Mouse (Mus musculus) cerebellum, adult 2 months (tissue): Measurements from ENCODE around the gene Nfic. TPM values are rescaled to one million over a fixed set of nuclear protein-coding genes. Genes with fewer than 3 reads are reported as not detected.

ENCODE experiments used
- DNase-seq, 2 experiments: peaks; one replicate each; pipeline ENCODE4 v3.0.0; 2021
- H3K27ac ChIP-seq: fragments of 200-500 bp; 2 replicates; pipeline ENCODE4 v1.5.1; 2012; ENCODE audit warnings: low read length, control low read depth, inconsistent platforms; ENCODE audit not compliant: insufficient read depth
- H3K27me3 ChIP-seq: fragments of 200-500 bp; 2 replicates; pipeline ENCODE4 v1.6.1; 2012; ENCODE audit warnings: inconsistent platforms, mild to moderate bottlenecking, low read length, moderate library complexity; ENCODE audit not compliant: control insufficient read depth, insufficient read depth
- H3K4me1 ChIP-seq: fragments of 200-500 bp; 2 replicates; pipeline ENCODE4 v1.6.1; 2011; ENCODE audit warnings: low read length; ENCODE audit not compliant: control insufficient read depth, insufficient read depth
- H3K4me3 ChIP-seq: fragments of 200-500 bp; replicated peaks from 2 replicates; pipeline ENCODE3; 2011; ENCODE audit warnings: mild to moderate bottlenecking, low read depth, low read length, control low read depth; ENCODE audit not compliant: insufficient read depth
- CTCF ChIP-seq: fragments of 200-500 bp; IDR thresholded peaks from 2 replicates; pipeline ENCODE4 v1.5.1; 2011; ENCODE audit warnings: low read depth, mild to moderate bottlenecking, control low read depth, low read length, moderate library complexity, borderline replicate concordance; ENCODE audit not compliant: insufficient read depth
- POLR2A ChIP-seq: fragments of 200-500 bp; IDR thresholded peaks from 2 replicates; pipeline ENCODE4 v1.6.1; 2011; ENCODE audit warnings: low read length, control low read depth, borderline replicate concordance; ENCODE audit not compliant: insufficient read depth
- WGBS: fragments of 180-500 bp; shearing (Covaris S2); methylation state at CpG from one replicate; pipeline ENCODE4 v1.1.7; 2018; 5-methylcytosine and 5-hydroxymethylcytosine counted together
- polyA plus RNA-seq: library from polyadenylated mRNA; depleted of rRNA; stranded (reverse); fragments of >200 nt; gene quantifications from 2 replicates; pipeline ENCODE4 v1.2.3, GENCODE M21; 2012

Nfic gene
- polyA plus RNA-seq, 1 experiment = 103 TPM

- 71% methylated on average over 11 of the region's 11 CpGs for WGBS
- TF ChIP-seq CTCF = no peak
- TF ChIP-seq POLR2A = no peak
- no peak overlapping the region for H3K27ac ChIP-seq
- H3K4me3 ChIP-seq = no peak overlapping the region
- no peaks in the 10 kb centered on the region for H3K27me3 ChIP-seq
- H3K4me1 ChIP-seq = peaks cover 10% of the 10 kb centered on the region
- peak in 1 of 2 experiments; percentile 16 for DNase-seq
These were observed 37.3 kb upstream of the Nfic start for GRCm38 (mm10) chr10:81492606-81493240.

GRCm38 (mm10) chr10:81491018-81491417 is 35.6 kb upstream of the Nfic start:
- 84% methylated on average over 9 of the region's 9 CpGs for WGBS
- no peaks in the 10 kb centered on the region for H3K27me3 ChIP-seq
- H3K4me1 ChIP-seq = peaks cover 10% of the 10 kb centered on the region
- no peak overlapping the region for H3K27ac ChIP-seq
- peak in 1 of 2 experiments; percentile 11 for DNase-seq
- H3K4me3 ChIP-seq = no peak overlapping the region
- no peak for TF ChIP-seq CTCF
- TF ChIP-seq POLR2A = no peak

- 67% methylated on average over 14 of the region's 14 CpGs for WGBS
These were observed 34.5 kb upstream of the Nfic start for GRCm38 (mm10) chr10:81489941-81490340.

GRCm38 (mm10) chr10:81488081-81488480 is 32.6 kb upstream of the Nfic start:
- TF ChIP-seq CTCF (no peak), POLR2A (no peak)
- Histone ChIP-seq H3K27ac (no peak overlapping the region), H3K4me1 (no peaks in the 10 kb centered on the region), H3K4me3 (no peak overlapping the region), H3K27me3 (no peaks in the 10 kb centered on the region)
- 63% methylated on average over 11 of the region's 11 CpGs for WGBS
- DNase-seq = no peak

More at GRCm38 (mm10) chr10:81489941-81490340, 34.5 kb upstream of the Nfic start:
- H3K27me3 ChIP-seq = no peaks in the 10 kb centered on the region
- H3K4me1 ChIP-seq = peaks cover 7% of the 10 kb centered on the region
- H3K4me3 ChIP-seq = no peak overlapping the region
- no peak for TF ChIP-seq POLR2A
- TF ChIP-seq CTCF = no peak
- H3K27ac ChIP-seq = no peak overlapping the region
- no peak for DNase-seq

GRCm38 (mm10) chr10:81486496-81486895 is 31.1 kb upstream of the Nfic start:
- Histone ChIP-seq H3K4me1 (0 out of 2 replicates have a peak, but pooled peaks cover 2% of the 10 kb centered on the region), H3K27ac (no peak overlapping the region), H3K27me3 (no peaks in the 10 kb centered on the region), H3K4me3 (no peak overlapping the region)
- TF ChIP-seq CTCF (no peak), POLR2A (no peak)
- no peak for DNase-seq
- WGBS = 42% methylated on average over 10 of the region's 10 CpGs

GRCm38 (mm10) chr10:81485479-81486018 is 30.1 kb upstream of the Nfic start:
- TF ChIP-seq CTCF = no peak
- no peak for TF ChIP-seq POLR2A
- 67% methylated on average over 7 of the region's 7 CpGs for WGBS
- H3K4me3 ChIP-seq = no peak overlapping the region
- H3K27ac ChIP-seq = no peak overlapping the region
- H3K4me1 ChIP-seq = 0 out of 2 replicates have a peak, but pooled peaks cover 2% of the 10 kb centered on the region
- H3K27me3 ChIP-seq = no peaks in the 10 kb centered on the region
- no peak for DNase-seq

- Histone ChIP-seq H3K4me3 (no peak overlapping the region), H3K27ac (no peak overlapping the region), H3K27me3 (no peaks in the 10 kb centered on the region), H3K4me1 (0 out of 2 replicates have a peak, but pooled peaks cover 2% of the 10 kb centered on the region)
- TF ChIP-seq CTCF (no peak), POLR2A (no peak)
- no peak for DNase-seq
- 14% methylated on average over 2 of the region's 2 CpGs for WGBS
These were observed 29.6 kb upstream of the Nfic start for GRCm38 (mm10) chr10:81485060-81485449.

- H3K4me3 ChIP-seq = no peak overlapping the region
- 36% methylated on average over 6 of the region's 6 CpGs for WGBS
- H3K4me1 ChIP-seq = peaks cover 5% of the 10 kb centered on the region; the same call in 1 of the 2 replicates
- DNase-seq = no peak
- no peaks in the 10 kb centered on the region for H3K27me3 ChIP-seq
- no peak overlapping the region for H3K27ac ChIP-seq
- no peak for TF ChIP-seq CTCF
- TF ChIP-seq POLR2A = no peak
These were observed 29.1 kb upstream of the Nfic start for GRCm38 (mm10) chr10:81484441-81485059.
